Mouse (Mus musculus): ENCODE measurements at regions not wholly inside any gene's neighbourhood (a gene's known extent, or its start where the extent isn't known, plus 50 kb on each side); places are given as distances from the start of the nearest gene placed in this dataset.

DNA sequence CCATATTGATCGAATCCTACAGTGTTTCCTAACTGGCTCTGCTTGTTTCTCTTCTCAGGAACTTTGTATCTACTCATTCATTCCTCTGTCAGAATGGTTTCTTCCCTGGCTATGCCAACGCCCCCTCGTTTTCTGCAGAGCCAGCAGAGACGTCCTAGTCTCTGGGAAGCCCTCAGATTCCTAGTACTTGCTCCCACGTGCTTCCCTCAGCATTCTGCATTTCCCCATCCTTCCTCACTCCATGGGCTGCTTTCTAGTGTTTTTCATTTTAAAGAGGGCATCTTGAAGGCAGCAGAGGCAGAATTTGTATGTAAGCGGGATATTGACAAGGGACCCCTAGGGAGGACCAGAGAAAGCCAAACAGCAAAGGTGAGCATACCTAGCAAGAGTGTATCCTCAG lies 80.2 kb downstream of the 4931417E11Rik start:
- TF ChIP-seq RCOR1 (IDR thresholded peaks at IDR 0.05; ENCODE audit: low read depth, low read length) (no peak), TBP (IDR thresholded peaks at IDR 0.05; ENCODE audit: low read depth, low read length) (no peak), MAX (IDR thresholded peaks at IDR 0.05; ENCODE audit: low read length) (no peak), EP300 (IDR thresholded peaks at IDR 0.05; ENCODE audit: low read depth in 1 of 2, low read length in 2 of 2) (no peak), CTCF (IDR thresholded peaks at IDR 0.05 in 2 of 3, conservative IDR thresholded peaks at IDR 0.05 in 1 of 3; ENCODE audit: control insufficient read depth in 1 of 3, insufficient read depth in 1 of 3, low read depth in 2 of 3, low read length in 3 of 3, poor library complexity in 1 of 3, severe bottlenecking in 1 of 3) (no peak)

Data from MEL (cell line).